Mouse (Mus musculus): Measurements from ENCODE around the gene Acta2.

The Acta2 gene

DNA sequence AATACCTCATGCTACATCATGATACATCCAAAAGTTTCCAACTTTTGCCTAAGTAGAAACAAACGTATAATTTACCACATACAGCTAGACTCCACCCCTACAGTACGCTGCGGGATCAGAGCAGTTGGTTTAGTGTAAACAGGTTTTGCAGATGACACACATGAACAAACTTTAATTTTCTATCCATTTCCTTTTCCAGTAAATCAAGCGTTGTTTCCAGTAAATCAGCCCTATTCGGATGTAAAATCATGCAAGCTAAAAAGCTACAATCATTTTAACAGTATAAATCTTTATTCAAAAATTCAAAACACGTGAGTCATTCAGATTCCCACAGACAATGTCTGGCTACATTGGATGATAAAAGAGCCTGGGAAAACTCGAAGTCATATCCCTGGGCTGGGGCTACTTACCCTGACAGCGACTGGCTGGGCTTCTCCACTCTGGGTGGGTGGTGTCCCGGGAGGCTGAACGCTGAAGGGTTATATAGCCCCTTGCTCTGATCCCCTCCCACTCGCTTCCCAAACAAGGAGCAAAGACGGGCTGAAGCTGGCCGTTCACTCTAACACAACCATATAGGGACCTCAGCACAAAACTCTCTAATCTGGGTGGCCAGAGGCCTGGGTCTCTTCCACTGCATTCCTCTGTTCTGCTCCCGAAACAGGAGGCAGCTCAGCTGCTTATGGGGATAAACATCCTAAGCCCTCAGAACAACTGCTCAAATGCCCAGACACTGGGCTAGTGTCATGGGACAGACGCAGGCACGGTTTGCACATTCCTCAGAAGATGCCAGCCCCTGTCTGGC lies at the start of gene Acta2:
Gene Acta2, minus strand, starts transcription at position 711 of the 802 bp plus-strand sequence.
- no peak for DNase-seq (ENCODE audit: low read depth, low spot score)

DNA sequence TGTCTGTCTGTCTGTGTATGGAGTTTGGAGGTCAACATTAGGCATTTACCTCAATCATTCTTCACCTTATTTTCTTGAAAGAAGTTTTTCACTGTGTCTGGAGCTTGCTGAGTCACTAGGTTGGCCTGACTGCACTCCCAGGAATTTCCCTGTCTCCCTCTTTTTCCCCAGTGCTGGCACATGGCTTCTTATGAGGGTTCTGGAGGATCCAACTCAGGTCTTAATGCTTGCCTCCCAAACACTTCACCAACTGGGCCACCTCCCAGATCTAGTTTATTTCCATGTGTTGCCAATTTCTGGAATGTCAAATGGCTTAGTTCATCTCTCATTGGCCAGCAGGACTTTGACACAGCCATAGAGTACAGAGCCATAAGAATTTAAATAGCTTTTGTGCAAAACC lies 49.5 kb upstream of the Acta2 start:
- DNase-seq (ENCODE audit: low read depth, low spot score), result no peak

DNA sequence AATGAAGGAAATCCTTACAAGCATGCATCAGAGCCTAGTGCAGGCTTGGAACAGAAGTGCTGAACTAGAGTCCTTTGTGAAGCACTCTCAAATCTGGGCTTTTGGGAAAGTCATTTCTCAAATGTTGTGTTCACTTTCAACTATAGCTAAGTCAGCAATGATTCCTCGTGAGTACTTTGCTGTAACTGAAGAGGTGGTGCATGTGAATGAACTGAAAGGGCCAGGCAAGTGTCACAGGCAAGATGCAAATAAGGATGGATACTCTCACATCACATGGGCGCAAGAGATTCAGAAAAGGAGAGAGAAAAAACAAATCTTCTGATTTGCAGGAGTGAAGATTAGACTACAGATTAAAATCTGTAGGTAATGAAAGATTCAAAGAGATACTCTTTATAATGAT lies 45.0 kb upstream of the Acta2 start:
- no peak for DNase-seq (ENCODE audit: low read depth, low spot score)

DNA sequence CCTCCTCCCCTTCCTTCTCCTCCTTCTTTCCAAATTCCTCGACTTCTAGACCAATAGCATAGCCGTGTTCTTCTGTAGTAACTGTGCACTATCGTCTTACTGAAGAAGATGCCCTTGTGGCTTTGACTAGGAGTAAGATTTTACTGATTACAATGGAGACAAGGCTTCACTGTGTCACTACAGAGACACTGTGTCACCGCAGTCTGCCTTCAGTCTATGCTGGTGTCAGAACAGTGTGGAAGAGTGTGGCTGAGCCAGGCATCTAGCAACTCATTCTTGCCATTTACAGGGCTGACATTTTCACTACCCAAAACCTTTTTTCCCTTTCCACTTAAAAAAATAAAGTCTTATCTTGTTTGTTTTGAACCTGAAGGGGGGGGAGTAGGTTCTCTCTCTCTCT lies 43.8 kb upstream of the Acta2 start:
- DNase-seq (ENCODE audit: low read depth, low spot score), result no peak

DNA sequence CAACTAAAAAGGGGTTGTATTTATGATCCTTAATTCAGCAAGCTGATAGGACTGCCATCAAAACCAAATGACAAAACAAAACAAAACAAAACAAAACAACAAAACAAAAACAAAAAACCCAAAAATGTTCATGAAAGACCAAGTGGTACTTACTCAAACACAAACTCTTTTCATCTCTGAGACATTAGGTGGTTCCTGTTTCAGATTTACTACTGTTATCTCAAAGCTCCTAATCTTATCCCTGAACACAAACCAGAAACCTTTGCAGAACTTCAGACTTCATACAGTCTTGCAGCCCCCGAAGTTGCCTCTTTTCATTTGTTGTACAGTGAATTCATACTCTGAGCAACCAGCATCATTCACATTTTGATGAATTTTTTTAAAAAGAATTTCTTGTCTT lies 43.1 kb upstream of the Acta2 start:
- DNase-seq (ENCODE audit: low read depth, low spot score), result no peak

DNA sequence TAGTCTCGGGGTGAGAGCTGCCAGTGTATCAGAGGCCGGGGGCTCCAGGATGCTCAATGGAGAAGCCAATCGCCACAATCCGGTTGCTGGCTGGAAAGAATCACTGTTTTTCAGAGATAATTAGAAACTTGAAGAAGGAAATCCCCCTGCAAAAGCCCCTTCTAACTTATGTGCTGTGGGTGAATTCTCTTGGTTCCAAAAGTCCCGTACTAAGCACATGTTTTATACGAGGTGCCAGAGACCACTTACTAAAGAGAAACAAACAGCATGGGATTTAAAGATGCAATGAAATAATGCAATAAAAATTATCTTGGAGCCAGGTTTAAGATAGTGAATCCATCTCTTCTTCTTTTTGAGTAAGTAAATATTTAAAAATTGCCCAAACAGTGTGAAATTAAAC lies 40.1 kb upstream of the Acta2 start:
- no peak for DNase-seq (ENCODE audit: low read depth, low spot score)

DNA sequence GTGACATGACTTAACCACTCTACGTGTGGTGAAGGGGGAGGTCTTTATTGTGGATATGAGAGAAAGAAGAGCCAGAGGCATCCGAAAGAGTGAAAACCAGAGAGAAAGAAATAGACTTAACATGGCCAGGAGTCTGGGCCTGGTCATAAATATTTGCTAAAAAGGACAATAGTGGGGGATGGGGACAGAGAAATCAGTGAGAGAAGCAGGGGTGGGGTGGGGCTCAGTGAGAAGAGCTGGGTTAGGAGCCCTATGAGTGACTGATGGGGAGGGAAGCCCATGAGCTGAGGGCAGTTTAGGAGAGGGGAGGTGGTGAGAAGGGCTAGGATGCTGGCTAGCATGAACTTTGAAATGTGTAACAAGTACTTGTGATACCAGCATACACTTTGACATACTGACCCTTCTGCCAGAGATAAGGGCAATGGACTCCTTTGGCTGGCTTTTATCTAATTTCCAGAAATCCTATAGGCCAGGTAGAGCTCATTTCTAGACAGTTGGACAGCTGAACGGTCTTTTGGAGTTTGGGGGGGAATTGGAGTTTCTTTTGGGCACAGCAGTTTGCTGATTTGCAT lies 38.1 kb upstream of the Acta2 start:
- no peak for DNase-seq (ENCODE audit: low read depth, low spot score)

DNA sequence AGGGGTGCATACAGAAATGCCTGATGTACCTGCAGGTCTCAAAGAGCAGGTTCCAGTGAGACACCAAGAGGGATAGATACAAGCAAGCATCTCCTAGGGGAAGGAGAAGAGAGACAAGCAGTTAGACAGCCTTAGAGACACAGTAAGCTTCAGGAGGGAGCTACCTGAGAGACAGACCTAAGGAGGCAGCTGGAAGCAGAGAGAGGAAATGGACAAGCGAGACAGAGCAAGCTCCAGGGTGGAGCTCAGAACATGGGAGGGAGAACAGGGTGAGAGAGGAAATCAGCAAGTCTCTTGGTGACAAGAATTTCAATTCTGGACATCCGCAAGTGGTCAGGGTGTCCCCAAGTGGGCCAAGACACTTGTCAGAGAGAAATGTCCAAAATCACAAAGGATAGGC lies 37.3 kb upstream of the Acta2 start:
- no peak for DNase-seq (ENCODE audit: low read depth, low spot score)

DNA sequence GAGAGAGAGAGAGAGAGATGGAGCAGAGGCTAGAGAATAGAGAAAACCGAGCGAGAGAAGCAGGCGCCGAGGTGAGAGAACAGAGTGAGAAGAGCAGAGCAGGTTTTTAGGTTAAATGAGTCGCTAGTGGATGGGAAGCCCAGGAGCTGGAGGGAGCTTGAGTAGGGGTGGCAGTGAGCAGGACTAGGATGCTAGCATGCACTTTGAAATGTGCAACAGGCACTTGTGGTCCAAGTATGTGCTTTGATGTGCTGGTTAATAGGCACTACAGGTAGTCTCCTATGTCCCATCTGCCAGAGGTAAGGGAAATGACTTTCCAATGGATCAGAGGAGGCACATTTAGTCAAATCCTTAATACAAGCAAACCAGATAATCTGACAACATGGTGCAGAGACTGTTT lies 36.6 kb upstream of the Acta2 start:
- no peak for DNase-seq (ENCODE audit: low read depth, low spot score)

DNA sequence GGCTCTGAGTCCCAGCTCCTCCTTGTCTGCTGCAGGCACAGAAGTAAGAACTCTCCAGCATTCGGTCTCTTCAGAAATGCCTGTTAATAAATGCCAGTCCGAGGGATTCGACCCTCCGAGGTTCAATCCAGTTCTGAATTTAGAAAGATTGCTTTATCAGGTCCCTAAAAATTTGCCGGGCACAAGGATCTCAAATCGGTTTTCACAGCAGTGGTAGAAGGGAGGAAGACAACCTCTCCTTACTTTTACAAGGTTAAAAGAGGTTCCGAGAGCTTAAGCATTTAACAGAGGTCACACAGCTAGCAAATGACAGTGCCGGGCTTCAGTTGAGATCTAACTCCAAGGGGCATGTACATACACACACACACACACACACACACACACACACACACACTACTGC lies 36.0 kb upstream of the Acta2 start:
- no peak for DNase-seq (ENCODE audit: low read depth, low spot score)

DNA sequence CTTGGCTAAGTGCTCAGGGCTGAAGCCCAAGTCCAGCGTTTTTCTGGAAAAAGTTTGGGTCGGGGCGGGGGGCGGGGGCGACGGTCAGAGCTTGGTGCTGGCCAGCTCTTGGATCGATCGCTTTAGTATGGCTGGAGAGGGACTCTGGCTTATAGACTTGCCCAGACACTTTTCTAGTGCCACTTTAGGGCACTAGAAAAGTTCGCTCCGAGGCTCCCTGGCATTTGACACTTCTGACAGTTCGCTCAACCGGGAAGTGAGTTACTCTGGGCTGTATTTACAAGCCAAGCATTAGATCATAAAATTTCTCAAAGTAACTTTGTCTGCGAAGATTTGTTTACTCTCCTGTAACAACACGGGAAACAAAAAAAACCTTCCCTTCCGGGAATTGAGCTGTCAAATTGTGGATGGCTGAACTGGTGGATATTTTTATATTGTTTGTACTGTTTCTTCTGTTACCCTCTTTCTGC lies 35.5 kb upstream of the Acta2 start:
- DNase-seq (ENCODE audit: low read depth, low spot score), result no peak

DNA sequence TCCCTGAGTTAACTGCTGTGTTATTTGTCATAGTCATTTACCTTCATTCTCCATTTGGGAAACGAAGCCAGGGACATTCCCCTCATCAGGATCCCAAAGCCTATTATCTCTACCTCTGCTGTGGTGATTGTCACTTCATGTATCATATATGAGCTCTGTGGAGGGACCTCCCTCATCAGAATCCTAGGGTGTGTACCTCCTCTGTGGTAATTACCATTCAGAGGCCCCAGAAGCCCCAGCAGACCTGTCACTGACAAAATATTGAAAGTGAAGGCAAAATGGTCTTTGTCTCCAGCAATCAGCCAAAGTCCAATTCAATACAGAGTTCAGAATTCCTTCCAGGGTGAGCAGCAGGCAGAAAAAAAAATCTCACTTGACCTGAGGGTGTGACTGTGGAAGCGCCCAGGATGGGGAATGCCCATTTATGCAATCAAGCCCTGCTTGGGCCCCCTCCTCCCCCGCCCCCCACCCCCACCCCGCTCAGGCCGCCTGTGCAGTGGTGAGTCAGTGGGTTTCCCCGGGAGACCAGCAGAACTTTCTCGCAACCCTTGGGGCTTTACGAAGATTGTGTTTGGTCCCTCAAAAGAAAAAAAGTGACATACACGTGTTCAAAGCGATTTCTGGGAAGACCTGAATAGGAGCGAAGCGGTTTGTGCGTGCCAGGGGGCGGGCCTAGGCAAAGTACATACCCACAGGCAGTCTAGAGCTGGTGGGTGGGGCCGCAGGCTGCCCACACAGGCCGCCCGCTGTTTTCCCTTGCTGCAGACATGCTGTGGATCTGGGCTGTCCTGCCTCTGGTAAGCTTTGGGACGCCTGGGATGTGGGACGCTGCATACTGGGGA lies 34.8 kb upstream of the Acta2 start, which contains the start of gene Fas:
Gene Fas, plus strand, starts transcription at position 719 of the 842 bp plus-strand sequence.
- no peak for DNase-seq (ENCODE audit: low read depth, low spot score)

DNA sequence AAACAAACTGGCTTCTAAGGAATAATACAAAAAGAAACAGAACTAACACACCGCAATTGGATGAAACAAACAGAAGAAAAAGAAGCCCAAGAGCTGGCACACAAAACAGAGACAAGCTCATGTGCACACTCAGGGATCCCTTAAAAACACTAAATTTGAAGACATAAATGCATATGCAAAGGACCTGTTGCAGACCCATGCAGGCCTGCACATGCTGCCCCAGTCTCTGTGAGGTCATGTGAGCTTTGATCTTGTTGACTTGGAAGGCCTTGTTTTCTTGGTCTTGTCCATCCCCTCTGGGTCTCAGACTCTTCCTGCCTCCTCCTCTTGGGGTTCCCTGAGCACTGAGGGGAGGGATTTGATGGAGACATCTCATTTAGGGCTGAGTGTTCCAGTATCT lies 33.3 kb upstream of the Acta2 start:
- no peak for DNase-seq (ENCODE audit: low read depth, low spot score)

DNA sequence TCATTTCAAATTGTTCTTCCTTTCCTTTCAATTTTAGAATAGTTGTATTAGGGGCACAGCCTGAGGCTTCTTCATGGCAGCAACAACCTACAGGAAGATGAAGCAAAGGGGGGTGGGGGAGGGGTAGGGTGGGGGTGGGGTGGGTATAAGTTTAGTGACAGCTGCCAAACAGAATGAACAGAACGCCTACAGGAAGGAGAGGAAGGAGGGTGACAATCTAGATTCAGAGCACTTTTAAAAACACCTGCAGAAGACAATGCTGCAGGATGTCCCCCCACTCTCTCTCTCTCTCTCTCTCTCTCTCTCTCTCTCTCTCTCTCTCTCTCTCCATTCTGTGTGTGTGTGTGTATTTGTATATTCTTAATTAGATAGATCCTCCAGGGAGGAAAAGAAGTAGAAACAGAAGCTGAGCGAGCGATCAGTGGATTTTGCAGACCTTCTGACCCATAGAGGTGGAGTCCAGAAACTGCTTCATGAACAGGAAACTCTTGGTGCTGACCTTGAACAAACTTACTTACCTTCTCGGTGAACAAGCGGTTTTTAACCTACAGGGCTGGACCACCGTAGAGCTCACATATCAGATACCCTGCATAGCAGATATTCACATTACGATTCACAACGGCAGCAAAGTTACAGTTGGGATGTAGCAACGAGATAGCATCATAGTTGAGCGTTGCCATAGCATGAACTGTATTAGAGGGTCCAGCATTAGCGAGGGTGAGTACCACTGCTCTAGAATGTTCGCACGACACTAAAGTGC lies 32.4 kb upstream of the Acta2 start:
- no peak for DNase-seq (ENCODE audit: low read depth, low spot score)

DNA sequence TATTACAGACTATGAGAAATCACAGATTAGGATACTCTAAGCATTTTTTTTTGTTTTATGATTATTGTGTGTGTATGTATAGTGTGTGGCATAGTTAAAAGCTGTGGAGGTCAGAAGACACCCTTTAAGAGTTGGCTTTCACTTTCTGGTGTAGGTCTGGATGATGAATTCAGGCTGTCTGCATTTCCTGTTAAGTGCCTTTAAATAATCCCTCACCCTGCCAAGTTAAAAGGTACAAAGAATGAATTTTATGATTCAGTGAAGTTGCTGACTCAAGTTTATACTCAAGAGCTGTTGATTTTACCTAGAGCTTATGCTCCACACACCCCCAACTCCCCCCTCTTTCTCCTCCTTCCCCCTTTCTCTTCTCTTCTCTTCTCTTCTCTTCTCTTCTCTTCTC lies 31.8 kb upstream of the Acta2 start:
- no peak for DNase-seq (ENCODE audit: low read depth, low spot score)

DNA sequence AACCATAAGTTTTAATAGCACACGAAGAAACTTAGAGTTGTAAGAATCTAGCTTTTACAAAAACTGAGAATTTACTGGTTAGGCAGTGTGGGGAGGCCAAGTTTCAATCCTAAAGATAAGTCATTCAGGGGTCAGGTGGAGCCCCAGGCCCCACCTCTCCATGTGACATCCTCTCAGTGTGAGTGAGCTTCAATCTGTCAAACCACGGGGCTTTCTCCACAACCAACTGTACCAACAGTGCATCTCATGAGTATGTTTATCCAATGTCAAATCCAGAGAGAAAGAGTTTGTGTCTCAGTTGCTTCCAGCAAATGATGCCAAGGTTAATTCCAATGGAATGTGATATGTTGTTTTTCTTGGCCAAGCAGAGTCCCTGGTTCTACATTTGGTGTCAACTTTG lies 29.4 kb upstream of the Acta2 start:
- DNase-seq (ENCODE audit: low read depth, low spot score), result no peak

DNA sequence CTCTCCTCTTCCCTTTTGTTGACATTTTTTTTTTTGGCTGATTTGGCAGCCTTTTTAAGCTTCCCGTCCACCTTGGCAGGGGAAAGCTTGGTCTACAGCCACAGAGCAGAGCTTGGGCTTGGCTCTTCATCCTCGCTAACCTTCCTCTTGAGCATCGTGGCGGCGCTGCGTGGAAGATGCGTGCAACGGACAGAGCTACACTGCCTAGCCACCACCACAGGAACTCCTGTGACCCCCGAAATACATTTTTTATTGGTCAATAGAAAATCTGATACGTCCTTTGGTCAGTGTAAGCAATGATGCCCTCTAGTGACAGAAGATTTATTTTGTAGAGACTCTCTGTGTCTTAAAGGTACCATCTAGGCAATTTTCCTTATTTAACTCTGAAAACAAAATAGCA lies 29.0 kb upstream of the Acta2 start:
- DNase-seq (ENCODE audit: low read depth, low spot score), result no peak

DNA sequence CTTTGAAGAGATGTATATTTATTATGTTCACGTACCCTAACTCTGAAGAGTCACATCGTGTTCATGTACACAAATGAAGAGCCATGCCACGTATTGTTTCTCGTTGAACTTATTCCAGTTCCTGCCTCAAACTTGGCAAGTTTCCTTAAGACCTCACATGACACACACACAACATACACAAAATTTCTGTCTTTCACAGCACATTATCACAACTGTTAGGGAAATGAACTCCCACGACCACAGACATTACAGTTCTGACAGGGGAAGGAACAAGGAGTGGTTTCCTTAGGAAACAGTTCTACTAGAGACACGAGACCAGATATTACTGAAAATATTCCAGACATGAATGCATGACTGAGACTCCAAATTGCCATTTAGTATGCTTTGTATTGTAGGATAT lies 28.2 kb upstream of the Acta2 start:
- no peak for DNase-seq (ENCODE audit: low read depth, low spot score)

DNA sequence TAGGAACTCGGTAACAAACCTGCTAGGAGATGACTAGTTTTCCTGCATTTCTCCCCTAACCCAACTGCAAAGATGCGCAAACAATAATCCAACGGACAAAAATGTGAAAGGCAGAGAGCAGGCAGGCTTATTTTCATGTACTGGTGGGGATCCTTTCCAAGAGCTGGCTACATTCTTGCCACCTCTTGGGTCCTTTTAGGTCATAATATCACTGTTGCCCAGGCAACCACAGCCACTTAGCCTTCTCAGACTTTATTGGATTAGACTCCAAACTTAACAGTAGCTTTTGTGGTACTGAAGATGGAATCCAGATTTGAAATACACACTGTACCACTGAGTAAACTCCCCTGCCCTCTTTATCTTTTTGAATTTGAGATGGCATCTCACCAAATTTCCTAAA lies 22.7 kb upstream of the Acta2 start:
- DNase-seq (ENCODE audit: low read depth, low spot score), result no peak

DNA sequence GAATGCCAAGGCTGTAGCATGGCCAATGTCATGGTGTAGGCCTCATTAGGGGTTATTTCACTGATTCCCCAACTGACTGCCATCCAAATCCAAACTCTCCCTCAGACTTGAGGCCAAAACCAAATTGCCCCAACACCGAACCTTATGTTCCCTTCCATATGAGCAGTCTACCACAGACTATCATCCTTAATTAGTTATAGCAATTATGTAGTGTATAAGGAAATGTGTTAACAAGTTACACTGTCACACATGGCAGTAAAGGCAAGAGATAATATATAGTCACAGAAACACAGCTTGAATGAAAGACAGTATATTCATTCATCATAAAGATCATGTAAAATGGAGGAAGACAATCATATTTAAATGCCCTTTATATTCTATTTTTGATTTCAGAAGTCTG lies 17.7 kb upstream of the Acta2 start:
- no peak for DNase-seq (ENCODE audit: low read depth, low spot score)

DNA sequence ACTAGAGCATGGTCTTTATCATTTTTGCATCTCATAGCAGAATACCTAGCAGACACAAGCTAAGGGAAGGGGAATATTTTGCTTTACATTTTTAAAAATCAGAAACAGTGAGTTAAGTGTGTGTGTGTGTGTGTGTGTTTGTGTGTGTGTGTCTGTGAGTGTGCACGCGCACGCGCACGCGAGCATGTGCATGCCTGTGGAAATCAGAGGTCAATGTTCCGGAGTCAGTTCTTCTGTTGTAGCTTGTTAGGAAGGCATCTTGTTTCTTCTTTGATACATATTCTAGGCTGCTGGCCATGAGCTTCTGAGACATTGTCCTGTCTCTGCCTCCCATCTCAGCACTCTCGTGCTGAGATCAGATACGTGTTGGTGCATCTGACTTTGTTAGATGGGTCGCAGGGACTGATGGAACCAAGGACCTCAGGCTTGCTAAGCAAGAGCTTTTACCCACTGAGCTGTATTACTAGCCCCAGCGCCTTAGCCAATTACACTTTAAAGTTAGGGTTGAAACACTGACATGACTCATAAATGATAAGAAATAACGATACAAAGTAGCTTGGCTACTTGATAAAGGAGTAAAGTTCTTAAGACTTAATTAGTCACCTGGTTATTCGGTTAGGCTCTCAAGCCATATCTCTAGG lies 15.6 kb upstream of the Acta2 start:
- no peak for DNase-seq (ENCODE audit: low read depth, low spot score)

Measured in WW6 (cell line).